Mouse (Mus musculus) intestine, postnatal 0 days (tissue): ENCODE results near the gene Ppm1a. TPM values are rescaled to one million over a fixed set of nuclear protein-coding genes. Genes with fewer than 3 reads are reported as not detected.
A peak's percentile ranks its signal among the peaks of the same experiment; 100 is the strongest.

Experiments used
- ATAC-seq: fragments of 200-750 bp; cut with Nextera tagmentation; 2 replicates; pipeline ENCODE4 v1.8.0; 2017; ENCODE audit warnings: mild to moderate bottlenecking, moderate TSS enrichment, moderate library complexity
- H3K27ac ChIP-seq: fragments of 300-500 bp; sonication (generic); 2 replicates; pipeline ENCODE4 v1.5.1; 2014; ENCODE audit warnings: mild to moderate bottlenecking, low read depth, low read length, moderate library complexity
- H3K27me3 ChIP-seq: fragments of 300-500 bp; sonication (generic); replicated peaks from 2 replicates; pipeline ENCODE4 v1.6.1; 2014; ENCODE audit warnings: low read length, mixed read lengths; ENCODE audit not compliant: control insufficient read depth, insufficient read depth
- H3K36me3 ChIP-seq: fragments of 300-500 bp; sonication (generic); 2 replicates; pipeline ENCODE4 v1.6.1; 2014; ENCODE audit warnings: mild to moderate bottlenecking, moderate library complexity; ENCODE audit not compliant: control insufficient read depth, insufficient read depth
- H3K4me1 ChIP-seq: fragments of 300-500 bp; sonication (generic); replicated peaks from 2 replicates; pipeline ENCODE4 v1.6.1; 2014; ENCODE audit warnings: antibody characterized with exemption, low read length, mixed read lengths; ENCODE audit not compliant: control insufficient read depth, insufficient read depth
- H3K4me2 ChIP-seq: fragments of 300-500 bp; sonication (generic); replicated peaks from 2 replicates; pipeline ENCODE4 v1.6.1; 2014; ENCODE audit warnings: low read depth, mild to moderate bottlenecking, moderate library complexity
- H3K4me3 ChIP-seq: fragments of 300-500 bp; sonication (generic); 2 replicates; pipeline ENCODE4 v1.5.1; 2014; ENCODE audit warnings: low read depth, low read length
- H3K9ac ChIP-seq: fragments of 300-500 bp; sonication (generic); 2 replicates; pipeline ENCODE4 v1.6.1; 2014; ENCODE audit warnings: mild to moderate bottlenecking, low read depth, low read length
- H3K9me3 ChIP-seq: fragments of 300-500 bp; sonication (generic); 2 replicates; pipeline ENCODE4 v1.6.1; 2016; ENCODE audit warnings: mixed run types; ENCODE audit not compliant: control insufficient read depth
- CTCF ChIP-seq: sonication (generic); IDR thresholded peaks from 2 replicates; pipeline ENCODE4 v1.5.1; 2016; ENCODE audit warnings: low read depth, mild to moderate bottlenecking, control low read depth, antibody characterized with exemption, moderate library complexity
- WGBS: fragments of 180-500 bp; shearing (Covaris S2); extraction: QIAGEN DNeasy Blood & Tissue Kit; methylation state at CpG from one replicate; pipeline ENCODE4 v1.1.7; 2014; 5-methylcytosine and 5-hydroxymethylcytosine counted together
- polyA plus RNA-seq: library from polyadenylated mRNA; unstranded; fragments of >200 nt; fragmentation: Nextera tagmentation; extraction: Ambion mirVana; gene quantifications from 2 replicates; pipeline ENCODE4 v1.2.1, GENCODE M21; 2015

Ppm1a gene
- polyA plus RNA-seq, 1 experiment from 2014 or later = 73.1 TPM

DNA sequence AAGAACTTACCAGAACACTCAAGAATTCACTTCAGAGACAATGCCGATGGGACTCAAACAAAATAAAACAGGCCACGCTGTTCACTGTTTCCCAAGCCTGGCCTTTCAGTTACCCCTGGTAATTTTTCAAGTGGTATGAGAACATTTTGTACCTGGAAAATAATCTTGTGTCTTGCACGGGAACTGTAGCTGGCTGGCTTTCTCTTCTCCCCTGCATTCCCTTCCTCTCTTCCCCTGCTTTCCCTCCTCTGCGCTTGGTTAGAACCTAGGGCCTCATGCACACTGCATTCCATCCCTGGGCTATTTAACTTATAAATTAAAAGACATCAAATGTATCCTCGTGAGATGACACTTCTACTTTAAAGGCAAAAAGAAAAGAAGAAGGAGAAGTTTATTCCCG, 64.3 kb downstream of the Ppm1a start:
- no peak for TF ChIP-seq CTCF
- Histone ChIP-seq H3K9ac (no peak overlapping the region), H3K36me3 (no peaks in the 10 kb centered on the region), H3K4me3 (peak overlapping the region; percentile 32), H3K27me3 (no peaks in the 10 kb centered on the region; the same call in 1 of the 2 replicates), H3K4me2 (peak overlapping the region; percentile 58), H3K27ac (peak overlapping the region; percentile 41; the same call in 1 of the 2 replicates), H3K4me1 (no peaks in the 10 kb centered on the region), H3K9me3 (no peaks in the 10 kb centered on the region)
- WGBS = 38% methylated on average over 6 of the region's 6 CpGs
- ATAC-seq = no peak

DNA sequence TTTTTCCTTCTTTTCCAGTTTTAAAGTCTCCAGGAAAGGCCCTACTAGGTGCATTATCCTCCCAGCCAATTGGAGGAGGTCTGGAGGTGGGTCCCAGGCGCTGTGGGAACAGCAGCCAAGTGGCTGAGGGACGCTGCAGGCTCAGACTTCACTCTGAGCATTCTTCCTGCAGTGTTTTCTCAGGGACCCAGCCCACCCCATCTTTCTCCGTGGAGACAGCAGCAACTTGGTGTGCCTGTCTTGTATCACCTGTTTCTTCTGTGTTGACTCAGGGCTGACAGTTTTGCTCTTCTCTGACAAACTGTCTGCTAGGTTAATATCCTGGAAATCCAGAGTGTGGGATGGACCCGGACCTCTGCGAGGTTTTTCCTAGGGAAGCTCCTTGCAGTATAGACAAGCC, 68.4 kb downstream of the Ppm1a start:
- H3K36me3 ChIP-seq = no peaks in the 10 kb centered on the region
- no peak overlapping the region for H3K4me3 ChIP-seq
- WGBS = 39% methylated on average over 5 of the region's 5 CpGs
- no peak overlapping the region for H3K4me2 ChIP-seq
- no peak overlapping the region for H3K27ac ChIP-seq
- no peaks in the 10 kb centered on the region for H3K9me3 ChIP-seq
- ATAC-seq = no peak
- H3K27me3 ChIP-seq = no peaks in the 10 kb centered on the region; the same call in 1 of the 2 replicates
- H3K9ac ChIP-seq = no peak overlapping the region
- no peaks in the 10 kb centered on the region for H3K4me1 ChIP-seq
- TF ChIP-seq CTCF = no peak

DNA sequence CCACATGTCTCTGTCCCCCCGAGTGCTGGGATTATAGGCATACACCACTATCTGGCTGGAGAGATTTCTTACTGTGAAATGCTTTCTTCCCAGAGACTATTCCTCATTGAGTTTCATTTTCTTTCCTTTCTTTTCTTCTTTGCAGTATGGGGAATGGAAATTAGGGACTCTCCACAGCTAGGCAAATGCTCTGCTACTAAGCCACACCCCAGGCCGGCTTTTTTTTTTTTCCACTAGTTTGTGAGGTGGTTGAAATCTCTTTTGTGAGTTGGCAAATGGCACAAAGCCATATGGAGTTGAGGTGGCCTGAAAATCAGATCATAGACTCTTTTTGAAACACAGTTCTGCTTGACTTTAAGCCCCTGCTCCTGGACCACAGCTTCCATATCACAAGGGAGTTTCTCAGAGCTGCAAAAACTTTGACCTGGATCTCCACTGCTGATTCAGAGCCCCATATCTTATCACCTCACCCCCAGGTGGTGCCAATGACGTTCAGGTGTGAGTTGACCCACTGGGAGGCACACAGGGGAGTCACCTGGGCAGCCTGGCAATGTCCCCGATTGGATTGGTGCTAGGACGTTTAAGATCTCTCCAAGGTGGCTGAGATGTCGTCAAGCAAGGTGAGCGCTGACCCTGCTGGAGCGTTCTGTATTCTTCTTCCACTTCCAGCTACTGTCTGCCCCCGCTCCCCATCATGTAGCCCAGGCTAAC, 71.7 kb downstream of the Ppm1a start:
- Histone ChIP-seq H3K27ac (peak overlapping the region; percentile 71; the same call in 1 of the 2 replicates), H3K36me3 (no peaks in the 10 kb centered on the region), H3K9ac (no peak overlapping the region), H3K4me3 (no peak overlapping the region), H3K4me1 (peaks cover 5% of the 10 kb centered on the region; the same call in 1 of the 2 replicates), H3K27me3 (no peaks in the 10 kb centered on the region), H3K9me3 (no peaks in the 10 kb centered on the region), H3K4me2 (no peak overlapping the region; the same call in 1 of the 2 replicates)
- WGBS = 58% methylated on average over 9 of the region's 9 CpGs
- TF ChIP-seq CTCF = no peak
- peak; percentile 44 for ATAC-seq

DNA sequence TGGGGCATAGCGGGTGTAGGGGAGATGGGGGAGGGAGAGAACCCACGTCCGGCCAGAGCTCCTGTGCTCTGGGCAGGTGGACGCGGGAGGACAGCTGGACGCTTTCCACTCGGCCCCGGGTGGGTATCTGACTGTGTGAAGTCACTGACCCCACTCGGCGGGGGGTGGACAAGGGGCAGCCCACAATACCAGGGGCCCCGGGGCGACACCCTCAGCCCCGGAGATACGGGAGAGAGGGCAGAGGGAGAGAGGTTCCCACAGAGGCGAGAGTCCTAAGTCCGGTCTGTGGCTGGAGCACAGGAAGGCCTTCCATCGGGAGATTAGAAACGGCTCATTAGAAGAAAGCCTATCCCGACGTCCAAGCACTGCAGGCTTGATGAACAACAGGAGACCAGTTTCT, 72.5 kb downstream of the Ppm1a start:
- H3K4me3 ChIP-seq = no peak overlapping the region
- no peaks in the 10 kb centered on the region for H3K9me3 ChIP-seq
- no peaks in the 10 kb centered on the region for H3K36me3 ChIP-seq
- WGBS = 47% methylated on average over 20 of the region's 20 CpGs
- peak; percentile 70 for ATAC-seq
- H3K4me1 ChIP-seq = peaks cover 5% of the 10 kb centered on the region; the same call in 1 of the 2 replicates
- H3K27ac ChIP-seq = peak overlapping the region; percentile 71
- no peaks in the 10 kb centered on the region for H3K27me3 ChIP-seq
- no peak for TF ChIP-seq CTCF
- H3K4me2 ChIP-seq = peak overlapping the region; percentile 35; the same call in 1 of the 2 replicates
- no peak overlapping the region for H3K9ac ChIP-seq

DNA sequence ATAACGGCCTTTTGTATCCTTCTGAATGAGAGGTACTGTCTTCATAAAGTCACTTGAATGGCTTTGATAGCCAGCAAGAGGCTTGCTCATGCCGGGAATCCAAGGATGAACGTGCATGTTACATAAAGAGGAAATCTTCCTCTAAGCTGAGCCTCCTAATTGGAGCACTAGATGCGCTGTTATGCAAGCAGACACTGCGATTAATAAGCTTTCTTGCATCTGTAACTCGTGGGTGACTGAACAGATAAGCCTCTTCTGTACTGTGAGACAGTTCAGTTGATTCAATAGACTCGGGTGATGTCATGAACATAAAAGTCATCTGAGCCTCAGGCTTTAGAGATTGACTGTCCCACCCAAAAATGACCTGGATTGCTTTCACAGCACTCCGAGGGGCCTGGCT, 73.1 kb downstream of the Ppm1a start:
- Histone ChIP-seq H3K4me3 (no peak overlapping the region), H3K4me2 (no peak overlapping the region), H3K9ac (no peak overlapping the region), H3K4me1 (peaks cover 5% of the 10 kb centered on the region; the same call in 1 of the 2 replicates), H3K36me3 (no peaks in the 10 kb centered on the region), H3K27me3 (no peaks in the 10 kb centered on the region), H3K9me3 (no peaks in the 10 kb centered on the region), H3K27ac (no peak overlapping the region)
- TF ChIP-seq CTCF = no peak
- WGBS = 55% methylated on average over 8 of the region's 8 CpGs
- ATAC-seq = peak; percentile 54

DNA sequence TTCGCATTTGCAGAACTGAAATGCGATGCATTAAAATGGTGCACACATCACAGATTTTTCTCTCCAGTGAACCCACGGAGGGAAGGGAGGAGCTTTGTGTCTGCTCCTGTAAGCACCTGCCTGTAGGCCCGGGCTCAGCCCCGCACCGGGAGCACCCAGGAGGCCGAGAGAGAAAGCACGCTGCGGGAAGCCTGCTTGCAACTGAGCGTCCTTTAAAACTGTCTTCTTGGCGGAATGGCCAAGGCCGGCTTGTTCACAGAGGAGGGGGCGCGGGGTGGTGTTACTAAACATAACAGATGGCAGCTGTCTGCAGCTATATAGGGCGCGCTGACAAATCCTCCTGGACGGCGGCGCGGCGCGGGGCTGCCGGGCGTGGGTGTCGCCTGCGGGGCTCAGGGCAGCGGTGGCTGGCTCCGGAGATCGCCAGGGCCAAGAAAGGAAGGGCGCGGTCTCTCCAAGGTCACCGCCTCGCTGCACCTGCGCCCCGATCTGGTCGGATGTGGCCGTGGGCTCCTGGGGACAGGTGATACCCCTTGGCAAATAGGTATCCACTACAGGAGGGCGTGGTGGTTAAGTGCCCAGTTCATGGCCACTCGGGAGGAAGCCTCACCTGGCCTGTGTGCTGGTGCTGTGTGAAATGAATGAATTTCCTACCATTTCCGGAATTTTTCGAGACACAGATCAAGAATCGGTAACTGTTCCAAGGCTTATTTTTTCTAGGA, 74.6 kb downstream of the Ppm1a start:
- 0 out of 2 replicates have a peak, but pooled peaks have one; percentile 25 for ATAC-seq
- Histone ChIP-seq H3K27me3 (no peaks in the 10 kb centered on the region), H3K4me3 (peak overlapping the region; percentile 41), H3K9ac (0 out of 2 replicates have a peak overlapping the region, but pooled peaks have one; percentile 8), H3K9me3 (no peaks in the 10 kb centered on the region), H3K4me1 (peaks cover 5% of the 10 kb centered on the region; the same call in 1 of the 2 replicates), H3K4me2 (peak overlapping the region; percentile 84), H3K27ac (no peak overlapping the region), H3K36me3 (no peaks in the 10 kb centered on the region)
- TF ChIP-seq CTCF = no peak
- WGBS = 7% methylated on average over 42 of the region's 42 CpGs
